Mouse (Mus musculus): ENCODE measurements around the gene Ptprc. TPM values are rescaled to one million over a fixed set of nuclear protein-coding genes. Genes with fewer than 3 reads are reported as not detected.

Gene Ptprc
- polyA plus RNA-seq (2012; rRNA removed; ENCODE audit: low replicate concordance) = 151 and 219 TPM in 2 replicates

GRCm38 (mm10) chr1:138175494-138175893 is at the start of gene Ptprc:
TSS of gene Ptprc (minus strand) at chr1:138175708.

Other genes with a start within 250 kb of the Ptprc start
- gene Atp6v1g3, start 98.0 kb upstream of the Ptprc start, polyA plus RNA-seq (2012; rRNA removed; ENCODE audit: low replicate concordance) = not detected in 2 replicates

Measured in mammary gland, adult 2 months (tissue).